12 mouse cellular contexts compared by ENCODE assay signal in genomic region chr17:86286747-86287271, GRCm38 (mm10).
DNase-seq lines count a peak whose midpoint lies in the region; ATAC-seq and TF ChIP-seq lines count a peak whose summit lies in the region.
"Had no signal": no experiment of that assay in that cellular context is flagged by ENCODE, and none has a peak within 500 bp of the region (broad histone marks: within the 10 kb centered on the region; RNA-seq: fewer than 3 reads in every experiment).

No protein-coding gene starts in this region.

- peak; percentile 33; the same call in 1 of the 2 replicates for ATAC-seq in liver, embryonic 12.5 days
- no peak for ATAC-seq in liver, embryonic 11.5 days (replicated peaks; ENCODE audit: low FRiP score)
- ATAC-seq in kidney, postnatal 0 days (replicated peaks; ENCODE audit: low FRiP score, low read depth): peak; percentile 26; the same call in 1 of the 2 replicates
- ATAC-seq in megakaryocyte progenitor cell, adult 5-6 weeks (replicated peaks; ENCODE audit: poor library complexity): no peak

- H3K4me1 ChIP-seq in liver, embryonic 12.5 days: peaks cover 14% of the 10 kb centered on the region
- H3K4me1 ChIP-seq in liver, embryonic 11.5 days (replicated peaks; ENCODE audit: control insufficient read depth, insufficient read depth, low read length): no peaks in the 10 kb centered on the region
- H3K4me1 ChIP-seq in heart, adult 2 months (ENCODE audit: control insufficient read depth, insufficient read depth, low read length): peaks cover 31% of the 10 kb centered on the region
- H3K4me1 ChIP-seq in kidney, postnatal 0 days (replicated peaks; ENCODE audit: insufficient read depth, low read length): peaks cover 13% of the 10 kb centered on the region; the same call in 1 of the 2 replicates

- 71% methylated on average over 7 of the region's 7 CpGs for WGBS in liver, embryonic 12.5 days (ENCODE audit: insufficient replicate concordance)
- WGBS in liver, embryonic 11.5 days: 73% methylated on average over 7 of the region's 7 CpGs
- 21% methylated on average over 7 of the region's 7 CpGs for WGBS in heart, adult 2 months
- WGBS in kidney, postnatal 0 days: 47% methylated on average over 7 of the region's 7 CpGs

- TF ChIP-seq CTCF in heart, adult 2 months (IDR thresholded peaks at IDR 0.05): no peak
- no peak for TF ChIP-seq CTCF in kidney, postnatal 0 days (IDR thresholded peaks at IDR 0.05; ENCODE audit: low read depth)

- H3K79me2 ChIP-seq in heart, adult 2 months (replicated peaks; ENCODE audit: control insufficient read depth, insufficient read depth, low read length): no peaks in the 10 kb centered on the region

- no peak overlapping the region for H3K9ac ChIP-seq in liver, embryonic 12.5 days
- no peak overlapping the region for H3K9ac ChIP-seq in liver, embryonic 11.5 days (ENCODE audit: low read depth, low read length)
- H3K9ac ChIP-seq in heart, adult 2 months (ENCODE audit: low read depth, low read length): no peak overlapping the region
- H3K9ac ChIP-seq in kidney, postnatal 0 days (ENCODE audit: low read depth, low read length): no peak overlapping the region
- H3K9ac ChIP-seq: embryonic facial prominence, embryonic 13.5 days; hindbrain, embryonic 15.5 days had no signal

- 0 out of 2 replicates have a peak, but pooled peaks cover 3% of the 10 kb centered on the region for H3K27me3 ChIP-seq in liver, embryonic 12.5 days (replicated peaks)
- no peaks in the 10 kb centered on the region for H3K27me3 ChIP-seq in liver, embryonic 11.5 days (replicated peaks; ENCODE audit: control insufficient read depth, insufficient read depth, low read length)
- H3K27me3 ChIP-seq in heart, adult 2 months (ENCODE audit: control insufficient read depth, insufficient read depth, low read length): no peaks in the 10 kb centered on the region
- no peaks in the 10 kb centered on the region for H3K27me3 ChIP-seq in kidney, postnatal 0 days (ENCODE audit: insufficient read depth, low read length)
- H3K27me3 ChIP-seq: CH12.LX; embryonic facial prominence, embryonic 13.5 days; hindbrain, embryonic 15.5 days had no signal

- H3K4me2 ChIP-seq in liver, embryonic 12.5 days: no peak overlapping the region
- H3K4me2 ChIP-seq in liver, embryonic 11.5 days: no peak overlapping the region
- H3K4me2 ChIP-seq in kidney, postnatal 0 days (ENCODE audit: low read length): no peak overlapping the region
- H3K4me2 ChIP-seq: embryonic facial prominence, embryonic 13.5 days; hindbrain, embryonic 15.5 days had no signal

- no peak overlapping the region for H3K27ac ChIP-seq in liver, embryonic 12.5 days
- H3K27ac ChIP-seq in liver, embryonic 11.5 days (ENCODE audit: low read depth, low read length): no peak overlapping the region
- H3K27ac ChIP-seq in heart, adult 2 months: peak overlapping the region; percentile 79
- H3K27ac ChIP-seq in kidney, postnatal 0 days: no peak overlapping the region
- H3K27ac ChIP-seq: embryonic facial prominence, embryonic 13.5 days; hindbrain, embryonic 15.5 days had no signal

- intact Hi-C loops in heart, adult 2 months (cut with DNase I): no loop called here
- intact Hi-C loops in left cerebral cortex, postnatal 4 days (cut with DNase I): no loop called here

- 0 out of 2 replicates have a peak, but pooled peaks have one; percentile 9 for TF ChIP-seq POLR2A in heart, adult 2 months (IDR thresholded peaks at IDR 0.05; ENCODE audit: insufficient read depth, low read depth, low read length)

- no peaks in the 10 kb centered on the region for H3K36me3 ChIP-seq in liver, embryonic 12.5 days
- H3K36me3 ChIP-seq in liver, embryonic 11.5 days (ENCODE audit: control insufficient read depth, insufficient read depth, low read length): no peaks in the 10 kb centered on the region
- no peaks in the 10 kb centered on the region; the same call in 1 of the 2 replicates for H3K36me3 ChIP-seq in heart, adult 2 months (ENCODE audit: control insufficient read depth, insufficient read depth, low read length)
- no peaks in the 10 kb centered on the region for H3K36me3 ChIP-seq in kidney, postnatal 0 days (ENCODE audit: insufficient read depth, low read length)
- H3K36me3 ChIP-seq: embryonic facial prominence, embryonic 13.5 days; hindbrain, embryonic 15.5 days had no signal

- no peaks in the 10 kb centered on the region for H3K9me3 ChIP-seq in liver, embryonic 12.5 days (replicated peaks)
- H3K9me3 ChIP-seq in liver, embryonic 11.5 days (ENCODE audit: control insufficient read depth, low read length): no peaks in the 10 kb centered on the region
- H3K9me3 ChIP-seq in kidney, postnatal 0 days (replicated peaks; ENCODE audit: low read length): no peaks in the 10 kb centered on the region
- H3K9me3 ChIP-seq: embryonic facial prominence, embryonic 13.5 days; hindbrain, embryonic 15.5 days; megakaryocyte, embryonic 14.5 days had no signal

- peak; percentile 52; the same call in 1 of the 2 replicates for TF ChIP-seq EP300 in heart, adult 2 months (IDR thresholded peaks at IDR 0.05; ENCODE audit: insufficient read depth, low read depth, low read length)

- no peak for DNase-seq in liver, embryonic 11.5 days (ENCODE audit: low spot score)
- peak; percentile 74 to 76 for DNase-seq in heart, adult 2 months
- no peak for DNase-seq in kidney, postnatal 0 days (ENCODE audit: low spot score)
- peak; percentile 51 for DNase-seq in skeletal muscle tissue, adult 2 months (ENCODE audit: low read depth, low spot score)
- no peak for DNase-seq in left cerebral cortex, postnatal 4 days
- no peak for DNase-seq in embryo, embryonic 9.5 days (ENCODE audit: extremely low spot score)

- H3K4me3 ChIP-seq in liver, embryonic 12.5 days: no peak overlapping the region
- H3K4me3 ChIP-seq in liver, embryonic 11.5 days (ENCODE audit: low read depth, low read length): no peak overlapping the region
- no peak overlapping the region; the same call in 1 of the 2 replicates for H3K4me3 ChIP-seq in heart, adult 2 months
- no peak overlapping the region for H3K4me3 ChIP-seq in kidney, postnatal 0 days (replicated peaks; ENCODE audit: low read depth, low read length)
- H3K4me3 ChIP-seq: embryonic facial prominence, embryonic 13.5 days; hindbrain, embryonic 15.5 days; megakaryocyte, embryonic 14.5 days had no signal

Comparison
In these comparisons a context has a peak if more than half of its experiments do, and no peak if none do; other contexts are left out.
1. ATAC-seq: peak in liver, embryonic 12.5 days (single experiment) and kidney, postnatal 0 days (single experiment); none in liver, embryonic 11.5 days (single experiment) and megakaryocyte progenitor cell, adult 5-6 weeks (single experiment).
2. DNase-seq: peak in heart, adult 2 months (2 of 2) and skeletal muscle tissue, adult 2 months (single experiment); none in liver, embryonic 11.5 days (single experiment), kidney, postnatal 0 days (single experiment), left cerebral cortex, postnatal 4 days (single experiment) and embryo, embryonic 9.5 days (single experiment).